Comparison of ENCODE assay signal across 8 mouse cellular contexts in the genomic region with DNA sequence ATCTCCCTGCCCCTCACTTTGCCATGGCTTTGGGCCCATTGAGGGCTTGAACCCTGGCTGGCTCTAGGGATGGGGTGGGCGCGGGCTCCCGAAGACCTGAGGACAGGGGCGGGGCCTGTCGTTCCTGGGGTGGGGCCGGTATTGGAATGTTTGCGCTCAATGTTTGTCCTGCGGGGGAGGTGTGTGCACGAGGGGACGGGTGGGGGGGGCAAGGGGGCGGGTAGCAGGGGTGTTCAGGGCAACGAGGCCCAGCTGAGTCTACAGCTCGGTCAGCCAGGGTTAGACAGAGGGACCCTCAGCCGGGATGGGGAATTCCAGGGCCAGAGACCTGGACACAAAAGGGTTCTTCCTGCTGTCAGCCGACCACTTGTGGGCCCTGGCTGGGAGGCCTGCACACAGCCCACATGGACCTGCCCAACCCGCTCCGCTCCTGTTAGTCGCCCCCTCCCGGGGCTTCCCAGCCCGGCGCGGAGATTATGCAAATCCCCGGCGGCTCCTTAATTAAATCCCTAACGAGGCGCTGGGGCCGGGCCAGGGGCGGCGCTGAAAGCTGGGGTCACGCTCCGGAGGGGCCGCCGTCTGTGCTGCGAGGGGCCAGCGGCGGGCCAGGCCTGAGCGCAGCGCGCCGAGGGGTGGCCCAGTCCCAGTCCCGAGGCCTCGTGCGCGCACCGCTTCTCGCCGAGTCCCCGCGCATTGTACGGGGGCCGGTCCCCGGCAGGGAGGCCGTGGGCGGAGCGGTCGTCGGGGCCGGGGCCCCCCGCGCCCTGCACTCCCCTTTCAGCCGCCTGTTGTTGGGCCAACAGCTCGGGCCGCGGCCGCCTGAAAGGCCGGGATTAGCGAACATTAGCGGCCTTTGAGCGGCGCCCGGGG. TPM values are rescaled to one million over a fixed set of nuclear protein-coding genes. Genes with fewer than 3 reads are reported as not detected.
DNase-seq lines count a peak whose midpoint lies in the region; ATAC-seq and TF ChIP-seq lines count a peak whose summit lies in the region.

No protein-coding gene starts in this region.

- no peak for TF ChIP-seq POLR2A in cerebellum, adult 2 months (IDR thresholded peaks at IDR 0.05; ENCODE audit: borderline replicate concordance, insufficient read depth, low read length)

- H3K9ac ChIP-seq in heart, embryonic 15.5 days = peak overlapping the region; percentile 63
- H3K9ac ChIP-seq in lung, embryonic 15.5 days = peak overlapping the region; percentile 46

- no peaks in the 10 kb centered on the region for H3K36me3 ChIP-seq in embryonic facial prominence, embryonic 10.5 days (replicated peaks)
- H3K36me3 ChIP-seq in heart, embryonic 15.5 days = no peaks in the 10 kb centered on the region
- H3K36me3 ChIP-seq in lung, embryonic 15.5 days = no peaks in the 10 kb centered on the region

- peaks cover 1% of the 10 kb centered on the region; the same call in 1 of the 2 replicates for H3K27me3 ChIP-seq in cerebellum, adult 2 months (ENCODE audit: control insufficient read depth, insufficient read depth, low read length)
- H3K27me3 ChIP-seq in embryonic facial prominence, embryonic 10.5 days (replicated peaks; ENCODE audit: low read depth, poor library complexity, severe bottlenecking) = peaks cover 100% of the 10 kb centered on the region
- peaks cover 46% of the 10 kb centered on the region for H3K27me3 ChIP-seq in heart, embryonic 15.5 days
- H3K27me3 ChIP-seq in lung, embryonic 15.5 days = 0 out of 2 replicates have a peak, but pooled peaks cover 5% of the 10 kb centered on the region

- DNase-seq in cerebellum, postnatal 14 days = peak; percentile 15 to 40
- no peak for DNase-seq in cerebellum, adult 2 months
- DNase-seq in embryonic facial prominence, embryonic 10.5 days (ENCODE audit: low spot score) = peak; percentile 81
- DNase-seq in layer of hippocampus, adult 8-10 months (ENCODE audit: low spot score in 2 of 2) = peak; percentile 52 to 63
- peak; percentile 95 for DNase-seq in retina, postnatal 1 day
- no peak for DNase-seq in cerebellum, adult 8-10 months

- peak overlapping the region; percentile 91 for H3K4me2 ChIP-seq in heart, embryonic 15.5 days
- peak overlapping the region; percentile 77 for H3K4me2 ChIP-seq in lung, embryonic 15.5 days

- no peak overlapping the region for H3K4me3 ChIP-seq in cerebellum, adult 2 months (replicated peaks; ENCODE audit: insufficient read depth, low read depth, low read length)
- H3K4me3 ChIP-seq in embryonic facial prominence, embryonic 10.5 days = peak overlapping the region; percentile 64
- peak overlapping the region; percentile 52 for H3K4me3 ChIP-seq in heart, embryonic 15.5 days
- peak overlapping the region; percentile 42 for H3K4me3 ChIP-seq in lung, embryonic 15.5 days

- WGBS in cerebellum, adult 2 months = 3% methylated on average over 71 of the region's 71 CpGs
- 1% methylated on average over 71 of the region's 71 CpGs for WGBS in embryonic facial prominence, embryonic 10.5 days
- 4% methylated on average over 67 of the region's 71 CpGs for WGBS in heart, embryonic 15.5 days
- 3% methylated on average over 67 of the region's 71 CpGs for WGBS in lung, embryonic 15.5 days

- no peaks in the 10 kb centered on the region for H3K9me3 ChIP-seq in embryonic facial prominence, embryonic 10.5 days
- H3K9me3 ChIP-seq in heart, embryonic 15.5 days (replicated peaks) = no peaks in the 10 kb centered on the region
- no peaks in the 10 kb centered on the region for H3K9me3 ChIP-seq in lung, embryonic 15.5 days

- H3K4me1 ChIP-seq in cerebellum, adult 2 months (ENCODE audit: control insufficient read depth, insufficient read depth, low read length) = no peaks in the 10 kb centered on the region; the same call in 1 of the 2 replicates
- H3K4me1 ChIP-seq in embryonic facial prominence, embryonic 10.5 days = peaks cover 84% of the 10 kb centered on the region
- H3K4me1 ChIP-seq in heart, embryonic 15.5 days (replicated peaks) = peaks cover 45% of the 10 kb centered on the region
- peaks cover 85% of the 10 kb centered on the region for H3K4me1 ChIP-seq in lung, embryonic 15.5 days

- ATAC-seq in heart, embryonic 15.5 days (replicated peaks; ENCODE audit: insufficient number of reproducible peaks, insufficient read depth, low FRiP score, low read depth) = peak; percentile 43; the same call in 1 of the 2 replicates
- peak; percentile 58 for ATAC-seq in lung, embryonic 15.5 days (ENCODE audit: borderline replicate concordance, extremely low read depth, low FRiP score, low TSS enrichment)

- TF ChIP-seq CTCF in cerebellum, adult 2 months (IDR thresholded peaks at IDR 0.05; ENCODE audit: borderline replicate concordance, insufficient read depth, low read depth, low read length) = no peak

- H3K27ac ChIP-seq in cerebellum, adult 2 months (ENCODE audit: insufficient read depth, low read length) = no peak overlapping the region
- peak overlapping the region; percentile 90 for H3K27ac ChIP-seq in embryonic facial prominence, embryonic 10.5 days (replicated peaks)
- H3K27ac ChIP-seq in heart, embryonic 15.5 days = peak overlapping the region; percentile 8; the same call in 1 of the 2 replicates
- peak overlapping the region; percentile 98 for H3K27ac ChIP-seq in lung, embryonic 15.5 days

RNA-seq across cellular contexts. Expression of a gene that starts 26.4 kb away (rescaled TPM):
- polyA plus RNA-seq in cerebellum, adult 2 months (2012; rRNA removed) = 128 and 147 TPM in 2 replicates
- polyA plus RNA-seq in embryonic facial prominence, embryonic 10.5 days (2016; fragmentation: Nextera tagmentation; extraction: Ambion mirVana) = 12.9 and 36.8 TPM in 2 replicates
- polyA plus RNA-seq in heart, embryonic 15.5 days (2015; fragmentation: Nextera tagmentation; extraction: Ambion mirVana) = 4.0 and 9.1 TPM in 2 replicates
- 100 to 1,000 TPM; 116 to 143 (median 125) TPM for total RNA-seq in layer of hippocampus, adult 8-10 months (2022)
- 59.1 and 64.7 TPM in 2 replicates for polyA plus RNA-seq in lung, embryonic 15.5 days (2015; fragmentation: Nextera tagmentation; extraction: Ambion mirVana)

RNA-seq across cellular contexts. Expression of a gene that starts 36.9 kb away (rescaled TPM):
- 50.1 and 50.2 TPM in 2 replicates for polyA plus RNA-seq in cerebellum, adult 2 months (2012; rRNA removed)
- polyA plus RNA-seq in embryonic facial prominence, embryonic 10.5 days (2016; fragmentation: Nextera tagmentation; extraction: Ambion mirVana) = 37.1 and 40.0 TPM in 2 replicates
- polyA plus RNA-seq in heart, embryonic 15.5 days (2015; fragmentation: Nextera tagmentation; extraction: Ambion mirVana) = 29.5 and 37.6 TPM in 2 replicates
- 10 to 100 TPM; 22.4 to 25.7 (median 25.2) TPM for total RNA-seq in layer of hippocampus, adult 8-10 months (2022)
- 37.3 and 39.7 TPM in 2 replicates for polyA plus RNA-seq in lung, embryonic 15.5 days (2015; fragmentation: Nextera tagmentation; extraction: Ambion mirVana)

RNA-seq across cellular contexts. Expression of a gene that starts 37.2 kb away (rescaled TPM):
- 9.2 and 9.8 TPM in 2 replicates for polyA plus RNA-seq in cerebellum, adult 2 months (2012; rRNA removed)
- polyA plus RNA-seq in embryonic facial prominence, embryonic 10.5 days (2016; fragmentation: Nextera tagmentation; extraction: Ambion mirVana) = 318 and 337 TPM in 2 replicates
- polyA plus RNA-seq in heart, embryonic 15.5 days (2015; fragmentation: Nextera tagmentation; extraction: Ambion mirVana) = 107 and 117 TPM in 2 replicates
- total RNA-seq in layer of hippocampus, adult 8-10 months (2022) = 1 to 10 TPM; 4.1 to 7.2 (median 4.4) TPM
- 217 and 227 TPM in 2 replicates for polyA plus RNA-seq in lung, embryonic 15.5 days (2015; fragmentation: Nextera tagmentation; extraction: Ambion mirVana)

RNA-seq across cellular contexts. Expression of a gene that starts 42.7 kb away (rescaled TPM):
- 39.4 and 41.8 TPM in 2 replicates for polyA plus RNA-seq in cerebellum, adult 2 months (2012; rRNA removed)
- polyA plus RNA-seq in embryonic facial prominence, embryonic 10.5 days (2016; fragmentation: Nextera tagmentation; extraction: Ambion mirVana) = 313 and 322 TPM in 2 replicates
- 99.3 and 113 TPM in 2 replicates for polyA plus RNA-seq in heart, embryonic 15.5 days (2015; fragmentation: Nextera tagmentation; extraction: Ambion mirVana)
- total RNA-seq in layer of hippocampus, adult 8-10 months (2022) = 10 to 100 TPM; 18.1 to 28.3 (median 23.1) TPM
- 274 and 284 TPM in 2 replicates for polyA plus RNA-seq in lung, embryonic 15.5 days (2015; fragmentation: Nextera tagmentation; extraction: Ambion mirVana)

Comparison
In these comparisons a context has a peak if more than half of its experiments do, and no peak if none do; other contexts are left out.
1. DNase-seq: peak in cerebellum, postnatal 14 days (2 of 2), embryonic facial prominence, embryonic 10.5 days (single experiment), layer of hippocampus, adult 8-10 months (2 of 2) and retina, postnatal 1 day (single experiment); none in cerebellum, adult 2 months (0 of 2) and cerebellum, adult 8-10 months (single experiment).